Mouse (Mus musculus) thymus, postnatal 4 days (tissue): Measurements from ENCODE around the gene F830045P16Rik.

Experiments used
- DNase-seq: peaks from one replicate; pipeline ENCODE4 v3.0.0; 2021

Gene F830045P16Rik

DNA sequence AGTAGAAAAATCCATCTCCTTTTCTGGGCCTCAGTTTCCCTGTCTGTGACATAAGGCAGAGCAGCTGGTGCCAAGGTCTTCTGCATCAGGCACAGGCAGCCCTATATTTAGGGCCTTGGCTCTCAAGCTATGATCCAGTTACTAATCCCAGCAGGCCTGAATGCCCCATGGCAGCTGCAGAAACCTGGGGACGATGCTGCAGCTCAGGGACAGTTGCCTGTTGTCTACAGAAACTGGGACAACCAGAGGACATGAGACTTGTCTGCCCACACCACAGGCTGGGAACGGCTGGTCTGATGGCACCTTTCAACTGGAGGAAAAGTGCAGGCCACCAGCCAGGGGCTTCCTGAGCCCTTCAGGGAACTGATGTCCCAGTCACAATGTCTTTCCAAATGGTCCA, at the start of gene F830045P16Rik:
Gene F830045P16Rik (minus strand): TSS at position 226 of the 400 bp plus-strand sequence.
- no peak for DNase-seq

DNA sequence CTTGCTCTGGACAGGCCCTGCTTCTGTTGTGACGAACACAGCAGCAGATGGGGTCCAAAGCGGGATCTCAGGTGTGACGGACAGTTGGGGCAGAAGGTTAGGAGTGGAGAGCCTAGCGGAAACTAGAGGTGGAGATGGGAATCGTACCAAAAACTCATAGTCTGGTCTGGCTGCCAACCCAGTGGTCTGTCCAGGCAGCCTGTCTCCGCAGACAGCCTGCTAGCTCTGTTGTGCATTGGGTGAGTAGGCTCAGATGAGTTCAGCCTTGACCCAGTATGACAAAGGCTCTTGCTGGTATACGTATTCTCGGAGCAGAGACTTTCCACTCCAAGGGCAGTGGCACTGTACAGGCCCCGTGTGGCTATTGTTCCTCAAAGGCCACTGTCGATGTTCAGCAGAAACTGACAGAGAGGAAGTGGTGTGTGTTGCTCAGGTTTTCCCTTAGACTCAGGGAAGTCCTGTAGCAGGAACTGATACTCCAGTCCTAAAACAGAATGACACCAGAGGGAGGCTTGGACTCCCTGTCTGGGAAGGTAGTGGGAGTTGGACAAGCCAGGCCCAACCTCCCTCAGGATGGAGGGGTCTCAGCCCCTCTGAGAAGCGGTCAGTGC, 49.6 kb upstream of the F830045P16Rik start:
- DNase-seq: no peak

DNA sequence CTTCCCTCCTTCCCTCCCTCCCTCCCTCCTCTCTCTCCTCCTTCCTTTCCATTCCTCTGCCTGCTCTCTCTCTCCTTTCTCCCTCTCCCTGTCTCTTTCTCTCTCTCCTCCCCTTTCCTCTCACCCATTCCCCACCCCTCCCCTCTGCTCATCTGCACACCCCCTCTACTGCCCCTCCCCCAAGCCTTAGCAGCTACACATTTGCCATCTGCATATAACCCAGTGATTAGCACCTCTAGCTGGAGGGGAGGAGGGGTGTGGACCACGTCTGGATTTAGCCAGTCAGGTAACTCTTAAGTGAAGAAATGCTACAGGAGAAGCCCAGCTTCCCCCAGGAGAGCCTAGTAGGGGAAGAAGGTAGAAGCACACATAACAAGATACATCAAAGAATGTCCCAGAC, 48.5 kb upstream of the F830045P16Rik start:
- DNase-seq: no peak

DNA sequence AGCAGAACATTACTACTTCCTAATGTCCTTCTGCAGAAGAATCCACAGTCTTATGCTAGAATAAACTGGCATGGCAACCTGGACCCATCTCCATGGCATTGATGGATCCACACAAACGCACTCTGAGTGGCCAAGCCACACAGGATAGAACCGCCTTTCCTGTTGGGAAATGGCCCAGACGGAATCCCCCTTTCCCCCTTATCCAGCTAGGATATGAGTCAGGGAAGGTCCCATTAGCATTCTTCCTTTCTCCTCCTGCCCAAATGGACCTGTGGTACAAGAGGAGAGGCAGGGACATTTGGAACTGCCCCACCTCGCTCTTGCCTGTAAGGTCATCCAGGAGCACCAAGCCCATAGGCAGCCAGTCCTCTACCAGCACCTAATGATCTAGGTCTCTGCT, 45.9 kb upstream of the F830045P16Rik start:
- DNase-seq: no peak

DNA sequence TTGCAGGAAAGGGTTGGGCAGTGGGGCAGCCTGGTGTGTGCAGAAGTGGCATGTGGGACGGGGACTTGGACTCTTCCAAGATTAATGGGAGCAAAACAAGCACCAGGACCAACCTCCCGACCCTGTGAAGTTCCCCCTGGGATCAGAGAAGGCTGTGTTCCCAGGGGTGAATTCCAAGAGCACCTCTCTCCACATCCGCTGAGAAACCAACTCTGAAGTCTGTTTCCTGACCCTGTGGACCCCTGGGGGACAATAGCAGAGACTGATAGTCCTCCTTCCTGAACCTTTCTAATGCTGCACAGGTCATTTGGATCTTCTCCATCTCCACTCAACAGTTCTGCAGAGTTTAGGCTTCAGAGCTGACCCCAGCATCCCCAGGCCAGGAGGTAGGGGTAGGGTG, 45.4 kb upstream of the F830045P16Rik start:
- DNase-seq: no peak

DNA sequence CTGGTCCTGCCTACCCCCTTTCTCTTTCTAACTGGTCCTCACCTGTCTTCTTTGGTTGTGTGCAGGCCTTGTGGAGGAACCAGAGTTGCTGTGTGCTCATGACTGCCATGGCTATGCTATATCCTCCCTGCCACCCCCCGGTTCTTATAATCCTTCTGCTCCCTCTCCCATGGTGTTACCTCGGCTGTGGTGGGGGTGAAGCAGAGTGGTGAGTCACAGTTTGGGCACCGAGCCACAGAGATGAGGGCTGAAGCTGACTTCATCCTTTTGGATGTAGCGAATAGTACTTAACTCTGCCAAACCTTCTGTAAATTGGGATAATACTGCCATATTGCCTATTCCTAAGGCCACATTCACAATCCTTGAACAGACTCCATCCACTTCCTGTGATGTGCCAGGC, 44.3 kb upstream of the F830045P16Rik start:
- no peak for DNase-seq

DNA sequence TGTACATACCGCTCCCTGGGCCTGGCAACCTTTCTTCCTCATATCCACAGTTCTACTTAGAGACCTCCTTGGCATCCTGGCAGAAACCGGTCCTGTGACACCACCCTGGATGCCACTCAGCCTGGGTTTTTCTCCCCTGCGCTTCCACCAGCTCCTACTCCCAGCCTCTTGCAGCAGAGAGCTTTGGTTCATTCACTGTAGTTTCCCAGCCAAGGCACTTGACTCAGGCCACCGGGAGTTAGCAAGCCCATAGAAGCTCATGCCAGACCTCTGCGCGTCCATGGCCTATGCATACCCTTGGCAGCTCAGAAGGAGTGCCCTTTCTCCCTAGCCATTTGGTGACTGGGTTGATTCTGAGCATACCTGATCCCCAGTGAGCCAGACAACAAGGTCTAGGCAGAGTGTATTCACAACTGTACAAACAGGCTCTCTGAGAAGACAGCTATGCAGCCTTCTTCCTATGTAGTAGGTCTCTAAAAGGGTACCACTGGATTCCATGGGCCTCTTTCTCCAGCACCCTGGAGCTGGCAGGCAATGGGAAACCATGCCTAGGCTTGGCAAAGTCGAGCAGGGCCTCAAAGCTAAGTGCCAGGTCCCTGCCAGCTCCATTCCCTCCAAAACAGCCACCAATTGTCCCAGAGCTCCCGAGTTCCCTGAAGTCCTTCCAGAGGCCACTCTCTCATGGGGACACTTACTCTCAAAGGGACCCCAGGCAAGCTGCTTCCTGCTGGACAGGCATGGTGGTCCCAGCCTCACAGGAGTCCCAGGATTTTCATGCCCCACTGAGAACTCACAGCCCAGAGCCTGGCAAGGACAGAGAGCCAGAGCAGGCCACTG, 40.4 kb upstream of the F830045P16Rik start:
- DNase-seq: no peak

DNA sequence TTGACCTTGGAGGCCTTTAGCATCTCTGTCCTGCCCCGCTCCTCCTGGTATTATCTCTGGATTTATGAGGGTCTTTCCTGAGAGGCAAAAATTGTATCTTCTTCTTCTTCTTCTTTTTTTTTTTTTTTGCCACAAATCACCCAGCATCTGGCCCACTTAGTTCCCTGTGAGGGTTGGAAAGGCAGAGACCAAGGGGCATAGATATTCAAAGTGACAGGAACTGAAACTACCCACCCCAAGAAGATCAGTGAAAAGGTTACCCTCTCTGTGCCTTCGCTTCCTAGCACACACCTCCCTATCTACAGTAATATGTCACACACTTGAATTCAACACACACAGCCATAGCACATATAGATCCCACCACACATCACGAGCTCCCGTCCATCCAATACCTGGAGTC, 38.7 kb upstream of the F830045P16Rik start:
- no peak for DNase-seq

DNA sequence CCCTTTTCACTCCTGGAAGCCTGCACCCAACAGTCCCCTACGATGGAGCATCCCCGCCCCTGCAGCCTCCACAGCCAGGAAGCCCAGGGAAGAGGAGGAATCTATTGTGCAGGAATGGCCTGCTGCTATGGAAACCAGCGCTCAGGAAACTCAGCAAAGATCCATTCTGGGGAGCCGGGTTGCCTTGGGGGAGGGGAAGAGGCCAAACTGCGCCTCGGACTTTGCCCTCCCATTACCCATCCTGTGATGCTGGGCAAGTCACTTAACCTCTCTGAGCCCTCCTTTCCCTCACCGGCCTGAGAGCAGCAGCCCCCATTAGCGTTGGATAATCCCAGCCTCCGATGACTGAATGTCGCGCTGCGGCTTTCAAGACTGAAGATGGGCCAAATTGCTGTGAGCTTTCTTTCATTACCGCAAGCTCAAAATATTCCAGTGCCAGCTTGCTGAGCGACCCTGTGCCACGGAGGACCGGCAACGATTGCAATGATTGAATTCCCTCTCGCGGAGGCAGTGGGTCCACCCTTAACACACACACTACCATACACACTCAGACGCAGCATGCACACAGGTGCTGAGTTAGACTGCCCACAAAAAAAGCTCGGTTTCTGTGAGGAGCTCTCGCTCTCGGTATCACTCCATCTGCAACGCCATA, 38.1 kb upstream of the F830045P16Rik start:
- DNase-seq: no peak

DNA sequence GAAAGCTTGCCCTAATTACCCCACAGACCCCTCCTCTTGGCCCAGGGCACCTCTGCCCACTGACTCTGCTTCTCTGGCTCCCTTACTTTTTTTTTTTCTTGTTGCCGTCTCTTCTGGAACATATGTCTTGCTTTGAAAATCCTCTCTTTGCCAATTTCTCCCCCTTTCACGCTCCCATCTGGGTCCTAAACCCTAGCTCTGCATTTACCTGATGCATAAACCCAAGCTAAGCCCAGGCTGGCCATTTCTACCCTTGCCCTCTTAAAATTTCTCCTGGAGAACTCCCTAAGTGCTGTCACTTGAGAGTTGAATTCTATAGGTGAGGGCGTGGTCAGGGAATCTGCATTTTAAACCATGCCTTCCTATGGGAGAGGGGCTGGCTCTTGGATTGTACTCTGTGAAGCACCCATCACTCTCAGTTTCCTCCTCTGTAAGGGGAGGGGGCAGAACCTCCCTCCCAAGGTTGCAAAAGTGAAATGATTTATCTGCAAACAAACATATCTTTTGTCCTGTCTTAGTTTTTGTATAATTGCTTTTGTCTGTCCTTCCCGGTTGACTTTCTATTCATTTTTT, 37.4 kb upstream of the F830045P16Rik start:
- DNase-seq: no peak

DNA sequence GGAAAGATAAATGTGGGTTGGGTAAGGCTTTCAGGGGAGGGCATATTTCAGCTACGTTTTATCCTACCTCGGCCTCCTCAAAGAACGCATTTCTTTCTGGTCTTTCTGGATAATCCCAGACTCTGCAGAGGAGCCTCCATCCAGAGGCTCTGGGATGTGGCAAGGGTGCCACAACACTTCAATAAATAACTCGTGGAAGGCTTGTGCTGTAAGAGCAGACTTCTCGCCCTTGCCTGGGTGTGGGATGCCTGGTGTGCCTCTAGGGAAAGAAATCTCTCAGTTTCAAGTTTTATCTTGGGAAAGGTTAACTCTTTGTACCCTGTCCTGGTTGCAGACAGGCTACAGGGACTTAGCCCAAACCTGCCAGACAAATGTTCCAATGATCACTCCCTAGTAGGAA, 33.2 kb upstream of the F830045P16Rik start:
- DNase-seq: no peak

DNA sequence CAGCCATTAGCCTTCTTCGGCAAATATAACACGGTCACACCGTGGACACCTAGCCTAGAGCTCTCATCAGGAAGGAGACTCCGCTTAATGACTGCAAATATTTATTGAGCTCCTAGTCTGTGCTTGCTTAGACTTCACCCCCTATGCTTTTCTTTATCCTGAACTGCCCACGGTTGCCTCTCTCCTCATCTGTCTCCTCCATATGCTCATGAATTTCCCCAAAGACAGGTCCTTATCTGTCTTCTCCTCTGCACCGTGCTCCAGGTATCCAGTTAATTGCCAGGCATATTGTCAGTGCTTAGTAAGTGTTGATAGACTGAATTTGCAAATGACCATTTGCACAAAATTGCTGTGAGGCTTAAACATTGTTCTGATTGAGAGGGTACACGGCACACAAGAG, 32.7 kb upstream of the F830045P16Rik start:
- DNase-seq: no peak

DNA sequence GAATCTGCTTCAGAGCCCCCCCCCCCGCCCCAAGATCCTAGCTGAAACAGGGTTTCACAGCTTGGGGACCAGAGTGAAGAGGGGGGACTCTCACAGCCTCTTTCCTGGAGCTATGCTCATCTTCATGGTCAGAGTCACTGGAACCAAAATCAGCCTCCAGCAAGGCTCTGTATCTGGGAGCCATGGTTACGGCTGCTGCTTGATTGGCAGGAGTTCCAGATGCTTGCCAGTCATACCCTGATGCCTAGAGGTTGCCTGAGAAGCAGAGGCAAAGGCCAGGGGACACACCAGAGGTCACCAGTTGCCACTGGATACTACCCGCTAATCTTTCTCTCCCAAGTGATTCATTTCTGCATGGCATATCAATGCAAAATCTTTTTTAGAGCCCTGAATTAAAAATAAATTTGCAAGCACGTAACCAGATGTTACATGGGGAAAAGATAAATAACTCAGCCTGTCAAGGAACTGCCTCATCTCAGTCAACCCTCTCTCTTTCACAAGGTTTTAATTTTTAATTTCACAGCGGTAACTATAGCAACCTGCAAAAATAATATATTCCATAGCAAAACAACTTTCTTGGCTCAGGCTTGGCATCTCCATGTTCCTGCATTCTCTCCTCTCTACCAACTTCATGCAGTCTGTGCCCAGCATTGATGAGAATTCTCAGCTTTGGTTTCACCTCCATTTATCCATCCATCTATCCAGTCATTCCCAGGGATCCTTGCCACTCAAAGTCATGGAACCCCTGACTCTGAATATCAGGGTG, 27.7 kb upstream of the F830045P16Rik start:
- DNase-seq: no peak

DNA sequence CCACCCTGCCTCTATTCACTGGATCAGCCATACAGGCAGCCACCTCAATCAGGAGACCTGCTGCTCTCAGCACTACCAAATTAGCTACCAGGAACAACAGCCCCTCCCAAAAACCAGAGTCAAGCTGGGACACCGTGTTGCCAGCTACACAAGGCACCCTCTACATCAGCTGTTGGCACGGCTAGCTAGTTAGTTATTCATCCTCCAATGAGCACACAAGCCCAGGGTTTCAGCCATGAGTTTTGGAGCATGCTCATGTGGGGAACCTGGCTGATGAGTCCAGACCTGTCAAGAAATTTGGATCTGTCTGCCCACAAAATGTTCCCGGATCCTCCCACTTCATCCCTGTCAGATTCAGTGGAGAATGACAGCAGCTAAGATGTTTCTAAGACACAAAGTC, 25.4 kb upstream of the F830045P16Rik start:
- no peak for DNase-seq

DNA sequence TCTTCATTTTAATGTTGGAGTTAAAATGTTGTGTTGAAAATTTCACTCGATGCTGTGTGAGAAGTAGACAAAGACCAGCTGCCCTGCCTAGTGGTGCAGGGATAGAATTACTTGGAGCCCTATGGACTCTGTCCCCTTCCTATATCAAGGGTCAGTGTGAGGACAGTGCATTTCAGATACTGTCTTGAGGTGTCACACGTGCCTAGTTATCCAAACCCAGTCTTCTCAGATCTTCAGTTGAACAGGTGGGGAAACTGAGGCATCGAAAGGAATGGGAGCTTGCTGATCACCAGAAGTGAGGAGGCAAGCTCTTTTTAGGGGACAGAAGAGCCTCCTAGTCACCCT, 22.4 kb upstream of the F830045P16Rik start:
- DNase-seq: no peak

DNA sequence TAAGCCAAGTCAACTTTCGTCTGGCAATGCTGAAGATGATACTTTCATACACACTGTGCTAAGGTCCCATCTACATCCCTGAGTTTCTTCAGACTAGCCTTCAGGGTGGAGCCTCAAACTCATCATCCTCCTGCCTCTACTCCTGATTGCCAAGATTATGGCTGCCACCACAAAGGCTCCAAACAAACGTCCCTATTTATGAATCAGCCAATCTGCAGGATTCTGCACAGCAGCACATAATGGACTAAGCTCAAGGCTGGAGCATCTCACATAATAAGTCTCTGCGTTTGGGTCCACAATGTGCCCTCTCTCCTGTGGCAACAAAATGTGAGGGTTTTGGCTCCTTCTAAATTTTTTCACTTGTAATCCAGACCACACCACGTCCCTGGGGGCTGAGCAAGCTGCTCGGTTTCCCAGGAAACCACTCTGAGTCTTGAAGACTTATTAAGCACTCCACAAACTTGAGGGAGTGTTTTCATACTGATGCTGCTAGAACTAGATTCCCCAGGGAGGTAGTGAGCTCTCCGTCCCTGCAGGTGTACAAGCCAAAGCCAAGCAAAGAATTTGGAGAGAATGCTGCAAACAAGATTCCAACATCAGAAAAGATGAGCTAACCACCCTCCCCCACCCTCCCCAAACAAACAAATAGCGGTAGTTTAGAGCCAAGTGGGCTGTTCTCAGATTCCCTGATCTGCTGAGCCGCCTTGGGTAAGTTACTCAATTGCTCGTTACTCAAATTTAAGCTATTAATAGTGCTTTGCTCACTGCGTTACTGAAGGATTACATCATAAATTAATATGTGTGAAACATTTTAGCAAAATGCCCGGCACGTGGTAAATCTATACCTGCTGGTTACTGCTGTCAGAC, 21.8 kb upstream of the F830045P16Rik start:
- DNase-seq: no peak

DNA sequence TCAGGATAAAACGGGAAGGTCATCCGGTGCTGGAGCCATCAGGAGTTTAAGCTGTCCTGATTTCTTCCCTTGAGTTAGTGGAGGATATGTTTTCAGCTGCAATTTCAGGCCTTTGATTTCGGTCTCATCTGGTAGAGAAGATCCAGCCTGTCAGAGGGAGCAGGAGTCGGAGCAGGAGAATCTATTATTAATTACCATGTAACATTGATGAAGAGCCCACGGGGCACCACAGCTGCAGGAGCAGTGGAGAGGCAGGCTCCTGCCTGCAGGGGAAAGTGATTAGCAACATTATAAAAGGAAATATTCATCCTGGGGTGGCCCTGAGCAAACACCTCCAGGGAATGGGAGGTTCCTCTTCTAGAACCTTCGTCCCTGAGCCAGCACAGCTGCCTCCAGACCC, 19.7 kb upstream of the F830045P16Rik start:
- no peak for DNase-seq

DNA sequence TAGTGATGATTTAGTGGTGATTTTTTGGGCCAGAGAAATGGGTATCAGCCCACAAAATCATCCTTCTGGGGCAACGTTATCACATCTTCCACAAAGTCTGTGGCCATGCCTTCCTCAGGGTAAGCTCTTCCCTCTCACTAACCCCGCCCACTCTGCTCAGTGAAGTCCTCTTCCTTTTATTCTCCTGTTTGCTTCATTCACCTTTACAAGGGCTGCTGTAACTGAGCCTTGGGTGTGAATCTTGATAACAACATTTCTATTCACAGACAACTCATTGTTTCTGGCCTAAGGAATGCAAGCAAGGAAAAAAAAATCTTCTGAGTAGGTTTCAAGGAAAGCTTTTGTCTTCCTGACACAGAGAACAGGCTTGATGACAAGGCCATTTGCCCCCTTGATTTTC, 14.4 kb upstream of the F830045P16Rik start:
- no peak for DNase-seq

DNA sequence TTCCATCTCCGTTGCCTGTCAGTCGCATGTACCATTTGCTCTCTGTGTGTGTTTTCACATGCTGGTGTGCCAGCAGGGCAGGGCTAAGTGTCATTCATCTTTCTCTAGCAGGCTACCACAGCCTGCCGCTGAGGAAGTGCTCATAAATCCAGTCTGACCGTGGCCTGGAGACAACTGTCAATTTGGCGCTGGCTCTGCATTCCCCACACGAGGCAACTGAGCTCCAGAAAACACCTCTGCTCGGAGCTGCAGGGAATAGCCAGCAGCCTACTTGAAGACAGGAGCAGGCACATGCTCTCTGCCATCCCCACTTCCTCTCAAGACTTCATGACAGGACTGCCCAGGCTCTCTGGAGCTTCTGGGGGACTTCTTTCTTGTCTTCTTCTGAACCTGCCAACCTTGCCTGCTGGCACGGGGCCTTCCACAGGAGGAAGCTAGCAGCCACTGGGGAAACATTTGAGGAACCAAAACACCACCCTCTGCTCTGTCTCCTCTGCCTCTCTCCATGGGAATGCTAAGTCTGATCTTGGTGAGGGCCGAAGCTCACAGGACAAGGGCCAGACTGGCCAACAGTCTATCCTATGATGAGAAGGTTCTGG, 13.2 kb upstream of the F830045P16Rik start:
- DNase-seq: no peak

DNA sequence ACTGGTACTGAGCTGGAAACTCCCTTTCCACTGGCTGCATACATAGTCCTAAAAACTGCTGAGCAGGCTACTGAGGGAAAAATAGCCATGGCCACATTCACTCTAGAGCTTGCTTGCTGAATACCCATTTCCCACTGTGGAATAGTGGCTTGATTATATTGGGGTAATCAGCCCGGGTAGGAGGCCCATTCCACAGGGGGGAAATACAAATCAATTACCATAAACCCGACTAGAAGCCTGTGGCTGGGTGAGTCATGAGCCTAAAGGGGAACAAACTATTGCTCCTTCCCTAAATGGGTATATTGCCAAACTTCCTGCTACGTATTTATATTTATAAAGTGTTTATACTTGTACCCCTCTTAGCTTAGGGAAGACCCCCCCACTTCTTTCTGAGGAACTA, 10.4 kb upstream of the F830045P16Rik start:
- no peak for DNase-seq

DNA sequence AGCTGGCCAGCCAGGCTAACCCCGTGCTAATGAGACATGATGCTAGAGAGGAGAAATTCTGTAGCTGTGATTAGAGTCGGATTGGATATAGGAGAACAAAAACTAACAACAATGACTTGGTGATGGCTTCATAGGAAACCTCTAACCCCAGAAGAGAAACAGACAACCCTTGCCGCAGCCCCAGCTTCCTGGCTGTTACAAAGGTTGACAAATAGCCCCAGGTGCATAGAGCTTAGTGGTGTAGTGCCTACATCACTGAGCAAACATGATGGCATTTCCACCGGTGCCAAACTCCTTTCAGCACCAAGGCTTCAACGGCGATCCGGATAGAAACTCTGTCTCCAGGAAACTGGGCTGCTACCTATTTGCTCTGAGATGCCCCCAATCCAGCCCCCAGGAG, 9.2 kb upstream of the F830045P16Rik start:
- no peak for DNase-seq

DNA sequence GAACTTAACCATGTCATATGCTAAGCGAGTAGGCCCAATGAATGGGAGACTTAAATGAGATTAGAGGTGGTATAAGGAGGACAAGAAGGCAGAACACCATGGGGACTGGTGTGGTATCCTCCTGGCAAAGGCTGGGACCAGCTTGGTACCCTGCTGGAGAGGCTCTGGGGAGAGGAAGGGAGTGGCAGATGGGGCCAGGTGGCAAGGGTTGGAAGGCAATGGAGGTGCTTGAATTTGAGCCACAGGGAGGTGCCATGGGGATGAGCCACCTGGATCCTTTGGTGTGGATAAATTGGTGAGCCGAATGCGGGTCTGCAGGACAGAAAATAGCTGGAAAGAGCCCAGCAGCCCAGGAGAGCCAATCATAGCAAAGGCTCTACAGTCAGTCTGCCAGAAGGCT, 8.5 kb upstream of the F830045P16Rik start:
- no peak for DNase-seq
